In genomic region chr2:4611295-4611694, GRCm38 (mm10) we compare ENCODE assay signal across 25 mouse cellular contexts. TPM values are rescaled to one million over a fixed set of nuclear protein-coding genes. Genes with fewer than 3 reads are reported as not detected.
DNase-seq lines count a peak whose midpoint lies in the region; ATAC-seq and TF ChIP-seq lines count a peak whose summit lies in the region.
"Had no signal": no experiment of that assay in that cellular context is flagged by ENCODE, and none has a peak within 500 bp of the region (broad histone marks: within the 10 kb centered on the region; RNA-seq: fewer than 3 reads in every experiment).

No protein-coding gene starts in this region.

- H3K4me3 ChIP-seq in embryonic facial prominence, embryonic 14.5 days (ENCODE audit: low read depth, low read length): no peak overlapping the region
- no peak overlapping the region for H3K4me3 ChIP-seq in embryonic facial prominence, embryonic 10.5 days
- no peak overlapping the region for H3K4me3 ChIP-seq in heart, adult 2 months
- no peak overlapping the region for H3K4me3 ChIP-seq in kidney, postnatal 0 days (replicated peaks; ENCODE audit: low read depth, low read length)
- H3K4me3 ChIP-seq: embryonic facial prominence, embryonic 15.5 days; heart, embryonic 10.5 days; heart, embryonic 13.5 days; hindbrain, embryonic 12.5 days; hindbrain, embryonic 15.5 days had no signal

- no peak for TF ChIP-seq POLR2A in heart, adult 2 months (IDR thresholded peaks at IDR 0.05; ENCODE audit: insufficient read depth, low read depth, low read length)

- H3K27ac ChIP-seq in embryonic facial prominence, embryonic 14.5 days (replicated peaks; ENCODE audit: low read depth, low read length): no peak overlapping the region
- no peak overlapping the region for H3K27ac ChIP-seq in embryonic facial prominence, embryonic 10.5 days (replicated peaks)
- peak overlapping the region; percentile 4; the same call in 1 of the 2 replicates for H3K27ac ChIP-seq in heart, adult 2 months
- H3K27ac ChIP-seq in kidney, postnatal 0 days: no peak overlapping the region
- H3K27ac ChIP-seq: embryonic facial prominence, embryonic 15.5 days; heart, embryonic 10.5 days; heart, embryonic 13.5 days; hindbrain, embryonic 12.5 days; hindbrain, embryonic 15.5 days had no signal

- no peaks in the 10 kb centered on the region for H3K4me1 ChIP-seq in embryonic facial prominence, embryonic 14.5 days (ENCODE audit: control insufficient read depth, insufficient read depth, low read length)
- H3K4me1 ChIP-seq in embryonic facial prominence, embryonic 10.5 days: peaks cover 3% of the 10 kb centered on the region; the same call in 1 of the 2 replicates
- H3K4me1 ChIP-seq in heart, adult 2 months (ENCODE audit: control insufficient read depth, insufficient read depth, low read length): peaks cover 7% of the 10 kb centered on the region
- H3K4me1 ChIP-seq in kidney, postnatal 0 days (replicated peaks; ENCODE audit: insufficient read depth, low read length): no peaks in the 10 kb centered on the region
- H3K4me1 ChIP-seq: hindbrain, embryonic 12.5 days; hindbrain, embryonic 15.5 days had no signal

- intact Hi-C loops in heart, adult 2 months (cut with DNase I): no loop called here

- DNase-seq in embryonic facial prominence, embryonic 14.5 days (ENCODE audit: low spot score): peak; percentile 42
- no peak for DNase-seq in embryonic facial prominence, embryonic 10.5 days (ENCODE audit: low spot score)
- DNase-seq in heart, adult 2 months: no peak
- DNase-seq in heart, postnatal 4 days: no peak
- peak; percentile 57 for DNase-seq in kidney, postnatal 0 days (ENCODE audit: low spot score)
- no peak for DNase-seq in kidney, postnatal 10 days
- DNase-seq: adrenal gland, postnatal 10 days; adrenal gland, postnatal 36 days; B cell, adult 2 months; cerebellum, adult 18-20 months; cerebellum, adult 9-10 months; cerebellum, postnatal 14 days; forebrain, postnatal 0 days; gastrocnemius, postnatal 14 days; heart, postnatal 14 days had no signal

- TF ChIP-seq EP300 in heart, adult 2 months (IDR thresholded peaks at IDR 0.05; ENCODE audit: insufficient read depth, low read depth, low read length): no peak

- no peaks in the 10 kb centered on the region for H3K79me2 ChIP-seq in heart, adult 2 months (replicated peaks; ENCODE audit: control insufficient read depth, insufficient read depth, low read length)

- no peak for TF ChIP-seq CTCF in heart, adult 2 months (IDR thresholded peaks at IDR 0.05)
- no peak for TF ChIP-seq CTCF in kidney, postnatal 0 days (IDR thresholded peaks at IDR 0.05; ENCODE audit: low read depth)

- H3K9ac ChIP-seq in embryonic facial prominence, embryonic 14.5 days (ENCODE audit: low read depth, low read length): no peak overlapping the region
- no peak overlapping the region for H3K9ac ChIP-seq in heart, adult 2 months (ENCODE audit: low read depth, low read length)
- H3K9ac ChIP-seq in kidney, postnatal 0 days (ENCODE audit: low read depth, low read length): no peak overlapping the region
- H3K9ac ChIP-seq: embryonic facial prominence, embryonic 15.5 days; forebrain, postnatal 0 days; heart, embryonic 13.5 days; hindbrain, embryonic 12.5 days; hindbrain, embryonic 15.5 days had no signal

- peaks cover 70% of the 10 kb centered on the region for H3K36me3 ChIP-seq in embryonic facial prominence, embryonic 14.5 days (ENCODE audit: control insufficient read depth, insufficient read depth, low read length)
- peaks cover 85% of the 10 kb centered on the region for H3K36me3 ChIP-seq in embryonic facial prominence, embryonic 10.5 days (replicated peaks)
- peaks cover 3% of the 10 kb centered on the region for H3K36me3 ChIP-seq in heart, adult 2 months (ENCODE audit: control insufficient read depth, insufficient read depth, low read length)
- peaks cover 53% of the 10 kb centered on the region for H3K36me3 ChIP-seq in kidney, postnatal 0 days (ENCODE audit: insufficient read depth, low read length)

- 0 out of 2 replicates have a peak, but pooled peaks have one; percentile 19 for ATAC-seq in embryonic facial prominence, embryonic 14.5 days (ENCODE audit: low read depth)
- no peak for ATAC-seq in kidney, postnatal 0 days (replicated peaks; ENCODE audit: low FRiP score, low read depth)
- ATAC-seq: forebrain, embryonic 14.5 days; forebrain, postnatal 0 days; intestine, postnatal 0 days; Patski had no signal

- no peaks in the 10 kb centered on the region for H3K9me3 ChIP-seq in embryonic facial prominence, embryonic 14.5 days (ENCODE audit: control insufficient read depth, low read length)
- no peaks in the 10 kb centered on the region for H3K9me3 ChIP-seq in embryonic facial prominence, embryonic 10.5 days
- no peaks in the 10 kb centered on the region for H3K9me3 ChIP-seq in kidney, postnatal 0 days (replicated peaks; ENCODE audit: low read length)
- H3K9me3 ChIP-seq: embryonic facial prominence, embryonic 15.5 days; G1E; heart, embryonic 10.5 days; heart, embryonic 13.5 days; hindbrain, embryonic 12.5 days; hindbrain, embryonic 15.5 days had no signal

- no peak overlapping the region for H3K4me2 ChIP-seq in embryonic facial prominence, embryonic 14.5 days (ENCODE audit: low read depth, low read length)
- no peak overlapping the region for H3K4me2 ChIP-seq in kidney, postnatal 0 days (ENCODE audit: low read length)
- H3K4me2 ChIP-seq: embryonic facial prominence, embryonic 15.5 days; heart, embryonic 13.5 days; hindbrain, embryonic 12.5 days; hindbrain, embryonic 15.5 days had no signal

- WGBS in embryonic facial prominence, embryonic 14.5 days: 51% methylated on average over 6 of the region's 6 CpGs
- 78% methylated on average over 6 of the region's 6 CpGs for WGBS in embryonic facial prominence, embryonic 10.5 days
- WGBS in heart, adult 2 months: 72% methylated on average over 6 of the region's 6 CpGs
- WGBS in kidney, postnatal 0 days: 46% methylated on average over 6 of the region's 6 CpGs

- no peaks in the 10 kb centered on the region for H3K27me3 ChIP-seq in embryonic facial prominence, embryonic 14.5 days (replicated peaks; ENCODE audit: control insufficient read depth, insufficient read depth, low read length)
- H3K27me3 ChIP-seq in embryonic facial prominence, embryonic 10.5 days (replicated peaks; ENCODE audit: low read depth, poor library complexity, severe bottlenecking): no peaks in the 10 kb centered on the region
- H3K27me3 ChIP-seq in heart, adult 2 months (ENCODE audit: control insufficient read depth, insufficient read depth, low read length): no peaks in the 10 kb centered on the region
- H3K27me3 ChIP-seq in kidney, postnatal 0 days (ENCODE audit: insufficient read depth, low read length): no peaks in the 10 kb centered on the region
- H3K27me3 ChIP-seq: CH12.LX; embryonic facial prominence, embryonic 15.5 days; heart, embryonic 13.5 days; hindbrain, embryonic 12.5 days; hindbrain, embryonic 15.5 days; Patski had no signal

RNA-seq across cellular contexts. Expression of gene Prpf18, which starts 40.6 kb away (rescaled TPM):
- polyA plus RNA-seq in embryonic facial prominence, embryonic 14.5 days (2014; fragmentation: Nextera tagmentation; extraction: Ambion mirVana): 29.3 and 31.9 TPM in 2 replicates
- 38.0 and 38.4 TPM in 2 replicates for polyA plus RNA-seq in embryonic facial prominence, embryonic 10.5 days (2016; fragmentation: Nextera tagmentation; extraction: Ambion mirVana)
- total RNA-seq in heart, adult 2 months (2021): 10 to 100 TPM; 29.0 to 34.7 TPM
- 11.4 and 23.9 TPM in 2 replicates for polyA plus RNA-seq in heart, adult 2 months (2012; rRNA removed)
- 10 to 100 TPM; 29.5 to 35.2 TPM for total RNA-seq in heart, postnatal 4 days (2021)
- 24.3 and 28.2 TPM in 2 replicates for polyA plus RNA-seq in kidney, postnatal 0 days (2015; fragmentation: Nextera tagmentation; extraction: Ambion mirVana)

Comparison
In these comparisons a context has a peak if more than half of its experiments do, and no peak if none do; other contexts are left out.
1. DNase-seq: peak in embryonic facial prominence, embryonic 14.5 days (single experiment) and kidney, postnatal 0 days (single experiment); none in embryonic facial prominence, embryonic 10.5 days (single experiment), heart, adult 2 months (0 of 2), heart, postnatal 4 days (single experiment) and kidney, postnatal 10 days (single experiment).